Mouse (Mus musculus): Measurements from ENCODE around the gene Cyp2b19. TPM values are rescaled to one million over a fixed set of nuclear protein-coding genes. Genes with fewer than 3 reads are reported as not detected.
"Not testable (repeated sequence)": the region's sequence is repeated elsewhere in the genome, so short reads cannot be mapped to it uniquely, and the experiment has no call there.

The Cyp2b19 gene
- polyA plus RNA-seq, 1 experiment from 2014 or later = 0.06 TPM

GRCm38 (mm10) chr7:26780510-26780909, 23.6 kb downstream of the Cyp2b19 start:
- no peaks in the 10 kb centered on the region for H3K36me3 ChIP-seq (replicated peaks)
- H3K4me1 ChIP-seq = peaks cover 7% of the 10 kb centered on the region; the same call in 1 of the 2 replicates
- no peak overlapping the region for H3K4me3 ChIP-seq (replicated peaks)
- no peak overlapping the region for H3K9ac ChIP-seq
- H3K27ac ChIP-seq = no peak overlapping the region
- H3K27me3 ChIP-seq = no peaks in the 10 kb centered on the region
- no peaks in the 10 kb centered on the region for H3K9me3 ChIP-seq
- WGBS = 2% methylated on average over 11 of the region's 11 CpGs
- peak; percentile 66; the same call in 1 of the 2 replicates for ATAC-seq (ENCODE audit: low FRiP score)
- peak overlapping the region; percentile 32 for H3K4me2 ChIP-seq

- ATAC-seq (ENCODE audit: low FRiP score) = no peak
- no peak overlapping the region for H3K27ac ChIP-seq
- WGBS = 7% methylated on average over 8 of the region's 8 CpGs
Observed at GRCm38 (mm10) chr7:26780998-26781766, 24.2 kb downstream of the Cyp2b19 start.

GRCm38 (mm10) chr7:26781767-26782131, 24.8 kb downstream of the Cyp2b19 start:
- no peaks in the 10 kb centered on the region for H3K9me3 ChIP-seq
- WGBS = 19% methylated on average over 7 of the region's 8 CpGs
- no peak overlapping the region for H3K9ac ChIP-seq
- H3K4me3 ChIP-seq (replicated peaks) = no peak overlapping the region
- H3K27me3 ChIP-seq = no peaks in the 10 kb centered on the region
- H3K27ac ChIP-seq = no peak overlapping the region
- no peak for ATAC-seq (ENCODE audit: low FRiP score)
- no peak overlapping the region for H3K4me2 ChIP-seq
- H3K4me1 ChIP-seq = peaks cover 7% of the 10 kb centered on the region; the same call in 1 of the 2 replicates
- H3K36me3 ChIP-seq (replicated peaks) = no peaks in the 10 kb centered on the region

More at GRCm38 (mm10) chr7:26780998-26781766, 24.2 kb downstream of the Cyp2b19 start:
- Histone ChIP-seq H3K27me3 (no peaks in the 10 kb centered on the region), H3K9me3 (no peaks in the 10 kb centered on the region), H3K4me3 (replicated peaks) (no peak overlapping the region), H3K4me1 (peaks cover 7% of the 10 kb centered on the region; the same call in 1 of the 2 replicates), H3K9ac (no peak overlapping the region), H3K36me3 (replicated peaks) (no peaks in the 10 kb centered on the region), H3K4me2 (peak overlapping the region; percentile 22; the same call in 1 of the 2 replicates)

- no peaks in the 10 kb centered on the region for H3K9me3 ChIP-seq
- H3K4me3 ChIP-seq (replicated peaks) = no peak overlapping the region
- 84% methylated on average over 5 of the region's 5 CpGs for WGBS
- H3K9ac ChIP-seq = no peak overlapping the region
- no peaks in the 10 kb centered on the region for H3K36me3 ChIP-seq (replicated peaks)
- H3K4me1 ChIP-seq = peaks cover 7% of the 10 kb centered on the region; the same call in 1 of the 2 replicates
- no peak overlapping the region for H3K4me2 ChIP-seq
- no peak for ATAC-seq (ENCODE audit: low FRiP score)
- no peaks in the 10 kb centered on the region for H3K27me3 ChIP-seq
- H3K27ac ChIP-seq = no peak overlapping the region
Observed at GRCm38 (mm10) chr7:26783163-26783562, 26.2 kb downstream of the Cyp2b19 start.

- not testable (repeated sequence) for ATAC-seq (ENCODE audit: low FRiP score); H3K9me3 ChIP-seq; H3K4me1 ChIP-seq; H3K27me3 ChIP-seq; H3K4me2 ChIP-seq; H3K9ac ChIP-seq; H3K27ac ChIP-seq; H3K36me3 ChIP-seq (replicated peaks); H3K4me3 ChIP-seq (replicated peaks)
- WGBS = 22% methylated on average over 1 of the region's 1 CpGs
Observed at GRCm38 (mm10) chr7:26786013-26786412, 29.1 kb downstream of the Cyp2b19 start.

GRCm38 (mm10) chr7:26789984-26790383, 33.0 kb downstream of the Cyp2b19 start:
- no peaks in the 10 kb centered on the region for H3K36me3 ChIP-seq (replicated peaks)
- H3K4me1 ChIP-seq = no peaks in the 10 kb centered on the region
- H3K4me2 ChIP-seq = no peak overlapping the region
- H3K9me3 ChIP-seq = no peaks in the 10 kb centered on the region
- 91% methylated on average over 6 of the region's 6 CpGs for WGBS
- H3K27me3 ChIP-seq = no peaks in the 10 kb centered on the region
- H3K4me3 ChIP-seq (replicated peaks) = no peak overlapping the region
- H3K9ac ChIP-seq = no peak overlapping the region
- no peak for ATAC-seq (ENCODE audit: low FRiP score)
- H3K27ac ChIP-seq = no peak overlapping the region

GRCm38 (mm10) chr7:26800104-26800503, 43.2 kb downstream of the Cyp2b19 start:
- no peak overlapping the region for H3K4me3 ChIP-seq (replicated peaks)
- ATAC-seq (ENCODE audit: low FRiP score) = no peak
- no peaks in the 10 kb centered on the region for H3K4me1 ChIP-seq
- no peaks in the 10 kb centered on the region for H3K36me3 ChIP-seq (replicated peaks)
- no peak overlapping the region for H3K27ac ChIP-seq
- H3K27me3 ChIP-seq = no peaks in the 10 kb centered on the region
- no peak overlapping the region for H3K4me2 ChIP-seq
- H3K9ac ChIP-seq = no peak overlapping the region
- no peaks in the 10 kb centered on the region for H3K9me3 ChIP-seq

GRCm38 (mm10) chr7:26800996-26801395, 44.1 kb downstream of the Cyp2b19 start:
- Histone ChIP-seq H3K36me3 (replicated peaks) (no peaks in the 10 kb centered on the region), H3K27ac (no peak overlapping the region), H3K4me2 (no peak overlapping the region), H3K4me1 (no peaks in the 10 kb centered on the region), H3K9me3 (no peaks in the 10 kb centered on the region), H3K9ac (no peak overlapping the region), H3K27me3 (no peaks in the 10 kb centered on the region), H3K4me3 (replicated peaks) (no peak overlapping the region)
- ATAC-seq (ENCODE audit: low FRiP score) = no peak
- 94% methylated on average over 1 of the region's 1 CpGs for WGBS

GRCm38 (mm10) chr7:26808592-26808991, 51.6 kb downstream of the Cyp2b19 start, which contains the start of gene Cyp2g1:
Gene Cyp2g1, plus strand, starts transcription at chr7:26808892.
- H3K36me3 ChIP-seq (replicated peaks) = no peaks in the 10 kb centered on the region
- WGBS = 93% methylated on average over 2 of the region's 2 CpGs
- no peak within 1 kb of the TSS for H3K4me3 ChIP-seq (replicated peaks)
- no peak within 1 kb of the TSS for H3K9ac ChIP-seq
- H3K27ac ChIP-seq = no peak within 1 kb of the TSS
- H3K4me1 ChIP-seq = no peaks in the 10 kb centered on the region
- H3K4me2 ChIP-seq = no peak within 1 kb of the TSS
- H3K27me3 ChIP-seq = no peaks in the 10 kb centered on the region
- H3K9me3 ChIP-seq = no peaks in the 10 kb centered on the region
- no peak for ATAC-seq (ENCODE audit: low FRiP score)

Other genes starting within 250 kb of the Cyp2b19 start
- gene Nlrp9a, start 222.1 kb upstream of the Cyp2b19 start, polyA plus RNA-seq (2016; fragmentation: Nextera tagmentation; extraction: Ambion mirVana) = not detected in 2 replicates
- gene Vmn1r185, start 138.7 kb upstream of the Cyp2b19 start, polyA plus RNA-seq (2016; fragmentation: Nextera tagmentation; extraction: Ambion mirVana) = not detected in 2 replicates
- not detected in 2 replicates for gene Cyp2b23, start 70.7 kb upstream of the Cyp2b19 start, polyA plus RNA-seq (2016; fragmentation: Nextera tagmentation; extraction: Ambion mirVana)
- 0.10 and 0.27 TPM in 2 replicates for gene Cyp2g1, start 51.8 kb downstream of the Cyp2b19 start, polyA plus RNA-seq (2016; fragmentation: Nextera tagmentation; extraction: Ambion mirVana)
- gene Cyp2a5, start 78.2 kb downstream of the Cyp2b19 start, polyA plus RNA-seq (2016; fragmentation: Nextera tagmentation; extraction: Ambion mirVana) = not detected in 2 replicates
- not detected in 2 replicates for gene Cyp2a22, start 182.2 kb downstream of the Cyp2b19 start, polyA plus RNA-seq (2016; fragmentation: Nextera tagmentation; extraction: Ambion mirVana)

All from forebrain, embryonic 12.5 days (tissue).